Mouse (Mus musculus): Measurements from ENCODE around the gene Chrm3. TPM values are rescaled to one million over a fixed set of nuclear protein-coding genes. Genes with fewer than 3 reads are reported as not detected.

The Chrm3 gene
- polyA plus RNA-seq, 1 experiment from 2014 or later: 0.58 TPM

- H3K27me3 ChIP-seq (ENCODE audit: control insufficient read depth, insufficient read depth, low read length): no peaks in the 10 kb centered on the region
- H3K4me2 ChIP-seq (ENCODE audit: low read depth): no peak overlapping the region
- H3K4me1 ChIP-seq (ENCODE audit: control insufficient read depth, insufficient read depth, low read length): no peaks in the 10 kb centered on the region
- WGBS: 81% methylated on average over 11 of the region's 11 CpGs
- DNase-seq (ENCODE audit: low spot score) (no peak), ATAC-seq (ENCODE audit: insufficient read depth, low FRiP score, low TSS enrichment) (no peak)
- no peaks in the 10 kb centered on the region for H3K36me3 ChIP-seq (ENCODE audit: control insufficient read depth, insufficient read depth, low read length)
- H3K27ac ChIP-seq (ENCODE audit: low read depth, low read length): no peak overlapping the region
- H3K9ac ChIP-seq (ENCODE audit: low read length): no peak overlapping the region
- no peak overlapping the region for H3K4me3 ChIP-seq (ENCODE audit: low read depth, low read length)
- no peaks in the 10 kb centered on the region for H3K9me3 ChIP-seq (ENCODE audit: control insufficient read depth, low read length)
Observed at GRCm38 (mm10) chr13:9895045-9895625, 465.5 kb downstream of the Chrm3 start.

- Histone ChIP-seq H3K27ac (ENCODE audit: low read depth, low read length) (no peak overlapping the region), H3K9ac (ENCODE audit: low read length) (no peak overlapping the region), H3K4me3 (ENCODE audit: low read depth, low read length) (no peak overlapping the region), H3K27me3 (ENCODE audit: control insufficient read depth, insufficient read depth, low read length) (no peaks in the 10 kb centered on the region), H3K36me3 (ENCODE audit: control insufficient read depth, insufficient read depth, low read length) (no peaks in the 10 kb centered on the region), H3K4me1 (ENCODE audit: control insufficient read depth, insufficient read depth, low read length) (no peaks in the 10 kb centered on the region), H3K4me2 (ENCODE audit: low read depth) (no peak overlapping the region), H3K9me3 (ENCODE audit: control insufficient read depth, low read length) (no peaks in the 10 kb centered on the region)
- DNase-seq (ENCODE audit: low spot score) (no peak), ATAC-seq (ENCODE audit: insufficient read depth, low FRiP score, low TSS enrichment) (no peak)
- WGBS: 87% methylated on average over 1 of the region's 1 CpGs
Observed at GRCm38 (mm10) chr13:9891088-9891487, 469.6 kb downstream of the Chrm3 start.

GRCm38 (mm10) chr13:9890460-9890859 lies 470.2 kb downstream of the Chrm3 start:
- no peaks in the 10 kb centered on the region for H3K9me3 ChIP-seq (ENCODE audit: control insufficient read depth, low read length)
- no peaks in the 10 kb centered on the region for H3K36me3 ChIP-seq (ENCODE audit: control insufficient read depth, insufficient read depth, low read length)
- DNase-seq (ENCODE audit: low spot score) (no peak), ATAC-seq (ENCODE audit: insufficient read depth, low FRiP score, low TSS enrichment) (no peak)
- no peak overlapping the region for H3K4me2 ChIP-seq (ENCODE audit: low read depth)
- no peaks in the 10 kb centered on the region for H3K4me1 ChIP-seq (ENCODE audit: control insufficient read depth, insufficient read depth, low read length)
- no peak overlapping the region for H3K4me3 ChIP-seq (ENCODE audit: low read depth, low read length)
- H3K9ac ChIP-seq (ENCODE audit: low read length): no peak overlapping the region
- no peaks in the 10 kb centered on the region for H3K27me3 ChIP-seq (ENCODE audit: control insufficient read depth, insufficient read depth, low read length)
- 64% methylated on average over 5 of the region's 5 CpGs for WGBS
- no peak overlapping the region for H3K27ac ChIP-seq (ENCODE audit: low read depth, low read length)

- H3K9ac ChIP-seq (ENCODE audit: low read length): no peak overlapping the region
- H3K4me1 ChIP-seq (ENCODE audit: control insufficient read depth, insufficient read depth, low read length): no peaks in the 10 kb centered on the region
- no peak for ATAC-seq (ENCODE audit: insufficient read depth, low FRiP score, low TSS enrichment)
- H3K27ac ChIP-seq (ENCODE audit: low read depth, low read length): no peak overlapping the region
- H3K4me2 ChIP-seq (ENCODE audit: low read depth): no peak overlapping the region
- no peak for DNase-seq (ENCODE audit: low spot score)
- no peak overlapping the region for H3K4me3 ChIP-seq (ENCODE audit: low read depth, low read length)
- 74% methylated on average over 1 of the region's 1 CpGs for WGBS
- no peaks in the 10 kb centered on the region for H3K9me3 ChIP-seq (ENCODE audit: control insufficient read depth, low read length)
- no peaks in the 10 kb centered on the region for H3K36me3 ChIP-seq (ENCODE audit: control insufficient read depth, insufficient read depth, low read length)
- no peaks in the 10 kb centered on the region for H3K27me3 ChIP-seq (ENCODE audit: control insufficient read depth, insufficient read depth, low read length)
Observed at GRCm38 (mm10) chr13:9889954-9890353, 470.7 kb downstream of the Chrm3 start.

- WGBS: 70% methylated on average over 5 of the region's 5 CpGs
- ATAC-seq (ENCODE audit: insufficient read depth, low FRiP score, low TSS enrichment): no peak
- no peak for DNase-seq (ENCODE audit: low spot score)
Observed at GRCm38 (mm10) chr13:9888284-9888683, 472.4 kb downstream of the Chrm3 start.

GRCm38 (mm10) chr13:9887261-9887660 lies 473.4 kb downstream of the Chrm3 start:
- WGBS: 91% methylated on average over 5 of the region's 5 CpGs
- no peaks in the 10 kb centered on the region for H3K36me3 ChIP-seq (ENCODE audit: control insufficient read depth, insufficient read depth, low read length)

More at GRCm38 (mm10) chr13:9888284-9888683, 472.4 kb downstream of the Chrm3 start:
- Histone ChIP-seq H3K27me3 (ENCODE audit: control insufficient read depth, insufficient read depth, low read length) (no peaks in the 10 kb centered on the region), H3K4me2 (ENCODE audit: low read depth) (no peak overlapping the region), H3K36me3 (ENCODE audit: control insufficient read depth, insufficient read depth, low read length) (no peaks in the 10 kb centered on the region), H3K27ac (ENCODE audit: low read depth, low read length) (no peak overlapping the region), H3K9ac (ENCODE audit: low read length) (no peak overlapping the region), H3K9me3 (ENCODE audit: control insufficient read depth, low read length) (no peaks in the 10 kb centered on the region), H3K4me3 (ENCODE audit: low read depth, low read length) (no peak overlapping the region), H3K4me1 (ENCODE audit: control insufficient read depth, insufficient read depth, low read length) (no peaks in the 10 kb centered on the region)

GRCm38 (mm10) chr13:9886465-9887135 lies 474.0 kb downstream of the Chrm3 start:
- no peak overlapping the region for H3K27ac ChIP-seq (ENCODE audit: low read depth, low read length)
- no peaks in the 10 kb centered on the region for H3K36me3 ChIP-seq (ENCODE audit: control insufficient read depth, insufficient read depth, low read length)
- DNase-seq (ENCODE audit: low spot score): no peak
- no peaks in the 10 kb centered on the region for H3K27me3 ChIP-seq (ENCODE audit: control insufficient read depth, insufficient read depth, low read length)
- H3K4me2 ChIP-seq (ENCODE audit: low read depth): no peak overlapping the region
- no peaks in the 10 kb centered on the region for H3K4me1 ChIP-seq (ENCODE audit: control insufficient read depth, insufficient read depth, low read length)
- H3K9me3 ChIP-seq (ENCODE audit: control insufficient read depth, low read length): no peaks in the 10 kb centered on the region
- no peak for ATAC-seq (ENCODE audit: insufficient read depth, low FRiP score, low TSS enrichment)
- H3K9ac ChIP-seq (ENCODE audit: low read length): no peak overlapping the region
- 84% methylated on average over 6 of the region's 6 CpGs for WGBS
- no peak overlapping the region for H3K4me3 ChIP-seq (ENCODE audit: low read depth, low read length)

More at GRCm38 (mm10) chr13:9887261-9887660, 473.4 kb downstream of the Chrm3 start:
- Histone ChIP-seq H3K4me1 (ENCODE audit: control insufficient read depth, insufficient read depth, low read length) (no peaks in the 10 kb centered on the region), H3K9ac (ENCODE audit: low read length) (no peak overlapping the region), H3K9me3 (ENCODE audit: control insufficient read depth, low read length) (no peaks in the 10 kb centered on the region), H3K4me3 (ENCODE audit: low read depth, low read length) (no peak overlapping the region), H3K27ac (ENCODE audit: low read depth, low read length) (no peak overlapping the region), H3K4me2 (ENCODE audit: low read depth) (no peak overlapping the region), H3K27me3 (ENCODE audit: control insufficient read depth, insufficient read depth, low read length) (no peaks in the 10 kb centered on the region)
- DNase-seq (ENCODE audit: low spot score) (no peak), ATAC-seq (ENCODE audit: insufficient read depth, low FRiP score, low TSS enrichment) (no peak)

GRCm38 (mm10) chr13:9882362-9883282 lies 478.0 kb downstream of the Chrm3 start:
- H3K4me2 ChIP-seq (ENCODE audit: low read depth): no peak overlapping the region
- no peak overlapping the region for H3K27ac ChIP-seq (ENCODE audit: low read depth, low read length)
- ATAC-seq (ENCODE audit: insufficient read depth, low FRiP score, low TSS enrichment) (peak; percentile 71), DNase-seq (ENCODE audit: low spot score) (peak; percentile 75)
- H3K27me3 ChIP-seq (ENCODE audit: control insufficient read depth, insufficient read depth, low read length): no peaks in the 10 kb centered on the region
- no peaks in the 10 kb centered on the region for H3K9me3 ChIP-seq (ENCODE audit: control insufficient read depth, low read length)
- no peak overlapping the region for H3K9ac ChIP-seq (ENCODE audit: low read length)
- WGBS: 56% methylated on average over 15 of the region's 15 CpGs
- no peaks in the 10 kb centered on the region for H3K36me3 ChIP-seq (ENCODE audit: control insufficient read depth, insufficient read depth, low read length)
- H3K4me1 ChIP-seq (ENCODE audit: control insufficient read depth, insufficient read depth, low read length): no peaks in the 10 kb centered on the region
- H3K4me3 ChIP-seq (ENCODE audit: low read depth, low read length): no peak overlapping the region

All from neural tube, embryonic 11.5 days (tissue).